Mouse (Mus musculus): ENCODE measurements around the gene Ptprn.
A peak's percentile ranks its signal among the peaks of the same experiment; 100 is the strongest.

Ptprn gene

DNA sequence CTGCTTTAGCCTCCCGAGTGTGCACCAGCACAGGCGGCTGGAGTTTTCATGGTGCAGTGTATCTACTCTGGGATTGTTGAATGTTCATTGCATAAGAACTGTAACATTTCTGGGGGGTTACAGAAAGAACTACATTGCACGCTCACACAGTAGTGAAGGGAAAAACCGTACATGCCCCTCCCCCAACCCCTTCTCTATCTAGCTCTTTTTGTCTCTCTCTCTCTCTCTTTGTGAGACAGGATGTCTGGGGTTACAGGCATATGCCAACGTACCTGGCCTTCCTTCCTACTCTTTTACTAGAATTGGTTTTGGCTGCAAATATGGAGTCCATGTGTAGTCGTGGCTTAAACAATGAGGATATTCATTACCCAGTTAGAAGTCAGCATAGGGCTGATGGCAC is 41.4 kb downstream of the Ptprn start:
- Histone ChIP-seq H3K27me3 (ENCODE audit: control insufficient read depth, insufficient read depth, low read length, poor library complexity, severe bottlenecking) (no peaks in the 10 kb centered on the region), H3K36me3 (ENCODE audit: control insufficient read depth, insufficient read depth, low read length, poor library complexity, severe bottlenecking) (no peaks in the 10 kb centered on the region)
- no peak for DNase-seq (ENCODE audit: low read depth, low spot score)

DNA sequence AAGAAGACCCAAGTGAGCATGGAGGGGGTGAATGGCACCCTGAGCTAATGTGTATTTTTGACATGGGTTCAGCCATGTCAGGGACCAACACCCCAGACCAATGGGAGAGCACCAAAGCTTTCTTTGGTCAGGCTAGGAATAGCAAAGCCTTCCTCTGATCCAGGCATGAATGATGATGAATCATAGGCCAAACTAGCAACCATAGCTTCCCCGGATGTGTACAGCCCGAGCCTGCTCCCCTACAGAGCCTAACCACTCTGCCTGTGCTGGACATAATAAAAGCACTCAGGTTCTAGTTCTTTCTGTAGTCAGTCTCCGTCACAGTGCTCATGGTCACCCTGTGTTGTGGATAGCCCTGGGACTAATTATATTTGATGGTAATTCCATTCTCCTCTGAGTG is 42.8 kb downstream of the Ptprn start:
- no peak for DNase-seq (ENCODE audit: low read depth, low spot score)
- Histone ChIP-seq H3K36me3 (ENCODE audit: control insufficient read depth, insufficient read depth, low read length, poor library complexity, severe bottlenecking) (no peaks in the 10 kb centered on the region; the same call in 1 of the 2 replicates), H3K27me3 (ENCODE audit: control insufficient read depth, insufficient read depth, low read length, poor library complexity, severe bottlenecking) (no peaks in the 10 kb centered on the region)

DNA sequence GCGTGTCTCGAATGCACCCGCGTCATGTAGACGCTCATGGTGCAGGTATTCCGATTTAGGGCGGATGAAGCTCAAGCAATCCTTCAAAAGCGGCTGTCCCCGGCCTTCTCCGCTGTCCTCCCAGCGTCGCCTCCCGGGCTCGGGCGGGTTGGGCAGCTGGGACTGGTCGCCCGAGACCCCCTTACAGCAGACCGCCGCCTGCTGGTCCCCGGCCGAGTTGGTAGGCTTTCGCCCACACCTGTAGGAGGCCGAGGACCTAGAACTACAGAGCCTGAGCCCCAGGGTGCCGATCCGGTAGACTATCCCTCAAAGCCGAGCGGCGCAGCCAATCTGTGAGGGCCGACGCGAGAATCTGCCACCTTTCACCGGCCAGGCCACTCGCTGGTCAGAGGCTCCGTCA is 44.8 kb downstream of the Ptprn start, which contains the start of gene Tuba4a:
TSS of gene Tuba4a (minus strand) at position 335 of the 400 bp plus-strand sequence.
- Histone ChIP-seq H3K27me3 (ENCODE audit: control insufficient read depth, insufficient read depth, low read length, poor library complexity, severe bottlenecking) (no peaks in the 10 kb centered on the region), H3K36me3 (ENCODE audit: control insufficient read depth, insufficient read depth, low read length, poor library complexity, severe bottlenecking) (peaks cover 9% of the 10 kb centered on the region)
- no peak for DNase-seq (ENCODE audit: low read depth, low spot score)

DNA sequence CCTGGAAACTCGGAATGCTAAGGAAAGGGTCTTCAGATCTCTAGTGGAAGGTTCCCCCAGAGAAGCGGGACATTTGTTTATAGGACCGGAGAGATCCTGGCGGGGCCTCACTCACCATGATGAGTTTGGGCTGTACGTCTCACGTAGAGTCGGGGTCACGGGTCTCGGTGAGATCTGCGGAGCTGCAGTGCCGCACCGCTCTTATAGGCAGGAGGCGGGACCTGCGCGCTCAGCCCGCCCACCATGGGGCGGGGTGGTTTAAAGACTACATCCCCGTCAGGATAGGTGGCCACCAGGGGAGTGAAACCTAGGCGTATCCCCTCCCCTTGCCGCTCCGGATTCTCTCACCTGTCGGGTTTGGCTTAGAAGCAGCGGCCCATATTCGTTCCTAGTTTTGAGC is 45.2 kb downstream of the Ptprn start:
- no peaks in the 10 kb centered on the region for H3K27me3 ChIP-seq (ENCODE audit: control insufficient read depth, insufficient read depth, low read length, poor library complexity, severe bottlenecking)
- peaks cover 11% of the 10 kb centered on the region for H3K36me3 ChIP-seq (ENCODE audit: control insufficient read depth, insufficient read depth, low read length, poor library complexity, severe bottlenecking)
- peak; percentile 97 for DNase-seq (ENCODE audit: low read depth, low spot score)

DNA sequence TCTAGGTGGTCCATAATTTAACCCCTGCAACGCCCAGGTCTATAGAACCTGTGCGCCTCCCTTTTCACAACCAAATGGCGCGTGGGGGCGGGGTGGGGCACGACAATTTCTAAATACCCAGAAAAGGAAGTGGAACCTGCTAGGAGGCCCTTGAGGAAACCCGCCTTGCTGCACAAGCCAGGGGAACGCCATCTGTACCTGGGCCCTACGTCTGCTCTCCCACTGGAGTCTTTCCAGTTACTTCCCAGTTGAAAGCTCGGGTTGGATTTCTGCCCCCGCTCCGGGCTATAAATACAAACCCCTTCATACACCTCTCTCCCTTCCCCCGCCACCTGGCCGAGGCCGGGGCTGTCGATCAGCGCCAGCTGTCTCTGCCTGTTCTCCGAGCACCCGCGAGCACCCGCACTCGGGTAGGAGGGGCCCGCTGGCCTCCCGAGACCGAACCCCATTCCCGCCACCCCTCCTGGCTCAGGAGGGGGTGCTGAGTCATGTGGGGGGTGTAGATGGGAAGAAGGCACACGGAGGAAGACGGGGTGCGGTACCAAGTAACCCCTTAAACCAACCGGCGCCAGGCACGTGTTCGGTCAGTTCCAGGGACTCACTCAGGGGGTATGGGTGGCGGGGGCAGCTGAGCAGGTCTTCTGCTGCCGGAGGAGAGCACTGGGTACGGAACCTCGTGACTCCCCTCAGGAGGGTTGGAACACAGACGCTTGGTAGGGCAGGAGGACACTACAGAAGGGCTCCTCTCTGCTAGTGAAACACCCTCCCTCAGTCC is 45.9 kb downstream of the Ptprn start:
- peaks cover 11% of the 10 kb centered on the region for H3K36me3 ChIP-seq (ENCODE audit: control insufficient read depth, insufficient read depth, low read length, poor library complexity, severe bottlenecking)
- peak; percentile 78 for DNase-seq (ENCODE audit: low read depth, low spot score)
- no peaks in the 10 kb centered on the region for H3K27me3 ChIP-seq (ENCODE audit: control insufficient read depth, insufficient read depth, low read length, poor library complexity, severe bottlenecking)

DNA sequence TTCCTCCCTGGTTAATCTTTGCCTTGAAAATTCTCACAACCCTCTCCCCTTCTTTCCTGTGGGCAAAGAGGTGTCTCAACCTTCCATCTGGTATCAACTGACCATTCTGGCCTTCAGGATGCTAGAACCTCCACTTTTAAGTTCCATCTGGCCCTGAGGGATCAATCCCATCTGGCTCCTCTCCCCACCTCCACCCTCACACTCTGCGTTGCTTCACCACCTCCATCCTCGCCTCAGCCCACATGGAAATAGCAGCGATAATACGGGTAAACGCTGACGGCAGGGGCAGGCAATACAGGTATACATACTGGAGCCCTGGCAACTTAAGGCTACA is 46.4 kb downstream of the Ptprn start:
- DNase-seq (ENCODE audit: low read depth, low spot score) = no peak
- peaks cover 11% of the 10 kb centered on the region for H3K36me3 ChIP-seq (ENCODE audit: control insufficient read depth, insufficient read depth, low read length, poor library complexity, severe bottlenecking)
- no peaks in the 10 kb centered on the region for H3K27me3 ChIP-seq (ENCODE audit: control insufficient read depth, insufficient read depth, low read length, poor library complexity, severe bottlenecking)

DNA sequence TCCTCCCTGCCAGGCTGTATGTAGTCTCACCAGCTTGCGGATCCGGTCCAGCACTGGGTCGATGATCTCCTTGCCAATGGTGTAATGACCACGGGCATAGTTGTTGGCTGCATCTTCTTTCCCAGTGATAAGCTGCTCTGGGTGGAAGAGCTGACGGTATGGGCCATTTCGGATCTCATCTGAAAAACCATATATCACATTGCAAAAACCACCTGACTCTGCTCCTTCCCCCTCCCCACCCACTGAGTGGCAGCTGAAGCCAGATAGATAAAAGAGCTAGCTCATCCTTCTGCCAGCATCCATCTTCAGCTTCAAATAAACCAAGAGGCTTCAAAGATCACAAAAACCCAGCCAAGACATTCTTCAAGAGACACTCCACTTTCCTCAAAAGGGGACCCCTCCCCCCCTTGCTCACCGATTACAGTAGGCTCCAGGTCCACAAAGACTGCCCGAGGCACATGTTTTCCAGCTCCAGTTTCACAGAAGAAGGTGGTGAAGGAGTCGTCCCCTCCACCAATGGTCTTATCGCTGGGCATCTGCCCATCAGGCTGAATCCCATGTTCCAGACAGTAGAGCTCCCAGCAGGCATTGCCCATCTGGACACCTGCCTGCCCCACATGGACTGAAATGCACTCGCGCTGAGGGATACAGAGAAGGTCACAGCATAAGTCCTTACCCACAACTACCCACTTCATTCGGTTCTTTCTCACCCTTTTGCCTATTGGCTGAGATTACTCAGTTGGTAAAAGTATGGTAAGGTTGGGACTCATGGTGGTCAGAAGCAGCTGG is 47.3 kb downstream of the Ptprn start:
- no peak for DNase-seq (ENCODE audit: low read depth, low spot score)

DNA sequence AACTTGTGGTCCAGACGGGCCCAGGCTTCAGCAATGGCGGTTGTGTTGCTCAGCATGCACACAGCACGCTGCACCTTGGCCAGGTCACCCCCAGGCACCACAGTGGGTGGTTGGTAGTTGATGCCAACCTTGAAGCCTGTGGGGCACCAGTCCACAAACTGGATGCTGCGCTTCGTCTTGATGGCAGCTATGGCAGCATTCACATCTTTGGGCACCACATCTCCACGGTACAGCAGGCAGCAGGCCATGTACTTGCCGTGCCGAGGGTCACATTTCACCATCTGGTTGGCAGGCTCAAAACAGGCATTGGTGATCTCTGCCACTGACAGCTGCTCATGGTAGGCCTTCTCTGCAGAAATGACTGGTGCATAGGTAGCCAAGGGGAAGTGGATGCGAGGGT is 48.5 kb downstream of the Ptprn start:
- Histone ChIP-seq H3K27me3 (ENCODE audit: control insufficient read depth, insufficient read depth, low read length, poor library complexity, severe bottlenecking) (no peaks in the 10 kb centered on the region), H3K36me3 (ENCODE audit: control insufficient read depth, insufficient read depth, low read length, poor library complexity, severe bottlenecking) (peaks cover 13% of the 10 kb centered on the region)
- DNase-seq (ENCODE audit: low read depth, low spot score) = no peak

More for the DNA sequence above, 47.3 kb downstream of the Ptprn start:
- peaks cover 13% of the 10 kb centered on the region for H3K36me3 ChIP-seq (ENCODE audit: control insufficient read depth, insufficient read depth, low read length, poor library complexity, severe bottlenecking)
- H3K27me3 ChIP-seq (ENCODE audit: control insufficient read depth, insufficient read depth, low read length, poor library complexity, severe bottlenecking) = no peaks in the 10 kb centered on the region

DNA sequence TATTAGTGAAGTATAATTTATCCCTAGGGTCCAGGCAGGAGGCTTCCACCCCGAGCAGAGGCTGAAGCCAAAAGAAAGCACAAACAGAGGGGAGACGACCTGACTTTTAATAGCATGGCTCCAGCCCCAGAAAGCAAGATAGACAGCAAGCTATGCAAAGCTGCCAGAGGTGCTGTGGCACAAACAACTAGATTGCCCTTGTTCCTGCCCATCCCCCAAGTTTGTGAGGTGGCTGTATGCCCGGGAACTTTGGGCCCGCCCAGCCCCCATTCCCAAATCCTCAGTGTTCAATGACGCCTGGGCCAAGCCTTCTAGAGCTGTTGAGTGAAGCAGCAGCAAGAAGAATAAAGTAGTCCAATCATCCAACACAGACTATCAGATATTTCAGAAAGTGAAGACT is 49.4 kb downstream of the Ptprn start:
- no peaks in the 10 kb centered on the region for H3K27me3 ChIP-seq (ENCODE audit: control insufficient read depth, insufficient read depth, low read length, poor library complexity, severe bottlenecking)
- peaks cover 13% of the 10 kb centered on the region for H3K36me3 ChIP-seq (ENCODE audit: control insufficient read depth, insufficient read depth, low read length, poor library complexity, severe bottlenecking)
- no peak for DNase-seq (ENCODE audit: low read depth, low spot score)

DNA sequence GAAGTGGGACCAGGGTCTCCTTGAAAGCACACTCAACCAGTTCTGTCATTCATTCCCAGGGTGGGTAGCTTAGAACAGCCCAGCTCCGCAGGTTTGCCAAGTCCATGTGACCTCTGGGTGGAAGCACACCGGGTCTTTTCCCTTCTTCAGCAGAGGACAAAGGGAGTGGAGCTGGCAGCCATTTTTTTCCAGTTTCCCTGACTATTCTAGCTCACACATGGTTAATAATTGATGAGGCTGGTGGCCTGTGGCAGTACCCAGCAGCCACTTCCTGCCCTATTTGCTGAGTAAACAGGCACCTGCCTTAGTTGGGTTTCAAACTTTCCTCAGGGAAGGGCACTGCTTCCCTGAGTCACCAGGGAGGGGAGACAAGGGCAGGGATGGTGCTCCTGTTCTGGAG is 49.9 kb downstream of the Ptprn start:
- Histone ChIP-seq H3K27me3 (ENCODE audit: control insufficient read depth, insufficient read depth, low read length, poor library complexity, severe bottlenecking) (no peaks in the 10 kb centered on the region), H3K36me3 (ENCODE audit: control insufficient read depth, insufficient read depth, low read length, poor library complexity, severe bottlenecking) (peaks cover 13% of the 10 kb centered on the region)
- DNase-seq (ENCODE audit: low read depth, low spot score) = no peak

DNA sequence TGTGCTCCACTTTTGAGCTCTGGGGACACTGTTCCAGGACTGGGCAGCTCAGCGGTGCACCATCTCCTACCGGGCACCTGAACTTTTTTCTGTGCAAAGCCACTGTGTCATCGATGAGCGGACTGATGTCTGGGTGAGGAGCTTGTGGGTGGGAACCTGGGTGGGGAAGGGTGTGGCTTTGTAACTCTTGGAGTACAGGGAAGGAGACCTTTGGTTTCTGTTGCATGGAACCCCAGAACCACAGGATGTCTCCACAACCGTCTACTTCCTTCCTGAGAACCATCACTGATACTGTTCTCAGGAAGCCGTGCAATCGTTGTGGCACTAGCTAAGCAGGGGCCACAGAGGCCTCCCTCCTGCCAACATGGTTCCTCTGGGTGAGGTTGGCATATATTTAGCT is 51.2 kb downstream of the Ptprn start:
- H3K27me3 ChIP-seq (ENCODE audit: control insufficient read depth, insufficient read depth, low read length, poor library complexity, severe bottlenecking) = no peaks in the 10 kb centered on the region
- H3K36me3 ChIP-seq (ENCODE audit: control insufficient read depth, insufficient read depth, low read length, poor library complexity, severe bottlenecking) = peaks cover 13% of the 10 kb centered on the region
- DNase-seq (ENCODE audit: low read depth, low spot score) = no peak

DNA sequence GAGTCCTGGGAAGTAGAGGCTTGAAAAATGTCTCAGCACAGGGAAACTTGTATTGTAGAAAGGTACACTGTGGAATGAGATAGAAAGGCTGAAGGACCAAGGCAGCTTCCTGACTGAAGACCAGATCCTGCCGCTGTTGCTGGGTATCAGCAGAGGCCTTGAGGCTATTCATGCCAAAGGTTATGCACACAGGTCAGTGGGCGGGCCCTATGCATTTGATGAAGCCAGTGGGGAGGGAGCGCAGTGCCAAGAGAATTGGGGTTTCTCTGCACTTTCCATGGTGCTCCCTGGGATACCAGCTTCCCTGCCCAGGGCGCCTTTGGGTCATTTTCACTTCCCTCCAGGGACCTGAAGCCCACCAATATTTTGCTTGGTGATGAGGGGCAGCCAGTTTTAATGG is 51.8 kb downstream of the Ptprn start:
- no peak for DNase-seq (ENCODE audit: low read depth, low spot score)
- H3K27me3 ChIP-seq (ENCODE audit: control insufficient read depth, insufficient read depth, low read length, poor library complexity, severe bottlenecking) = no peaks in the 10 kb centered on the region

DNA sequence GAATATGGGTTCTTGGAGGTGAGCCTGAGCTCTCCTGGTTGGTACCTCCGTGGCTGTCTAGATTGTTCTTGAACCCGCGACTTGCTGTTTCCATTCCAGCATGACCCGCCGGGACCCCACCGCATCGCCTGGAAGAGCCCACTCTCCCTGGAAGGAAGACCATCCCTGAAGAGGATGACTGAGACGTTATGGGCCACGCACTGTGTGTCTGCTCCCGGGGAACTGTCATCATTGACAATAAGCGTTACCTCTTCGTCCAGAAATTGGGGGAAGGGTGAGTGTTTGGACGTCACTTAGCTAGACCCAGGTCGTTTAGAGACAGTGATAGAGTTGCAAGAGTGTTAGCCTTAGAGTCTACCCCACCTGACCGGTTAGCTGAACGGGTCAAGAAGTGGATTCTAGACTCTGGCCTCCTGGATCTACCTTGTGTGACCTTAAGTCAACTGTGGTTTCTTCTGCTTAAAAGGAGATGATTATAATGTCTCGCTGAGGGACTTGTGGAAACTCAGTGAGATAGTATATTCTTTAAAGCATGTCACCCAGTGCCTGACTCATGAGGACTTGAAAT is 53.1 kb downstream of the Ptprn start:
- no peaks in the 10 kb centered on the region for H3K27me3 ChIP-seq (ENCODE audit: control insufficient read depth, insufficient read depth, low read length, poor library complexity, severe bottlenecking)
- H3K36me3 ChIP-seq (ENCODE audit: control insufficient read depth, insufficient read depth, low read length, poor library complexity, severe bottlenecking) = peaks cover 13% of the 10 kb centered on the region
- no peak for DNase-seq (ENCODE audit: low read depth, low spot score)

More for the DNA sequence above, 51.8 kb downstream of the Ptprn start:
- peaks cover 13% of the 10 kb centered on the region for H3K36me3 ChIP-seq (ENCODE audit: control insufficient read depth, insufficient read depth, low read length, poor library complexity, severe bottlenecking)

DNA sequence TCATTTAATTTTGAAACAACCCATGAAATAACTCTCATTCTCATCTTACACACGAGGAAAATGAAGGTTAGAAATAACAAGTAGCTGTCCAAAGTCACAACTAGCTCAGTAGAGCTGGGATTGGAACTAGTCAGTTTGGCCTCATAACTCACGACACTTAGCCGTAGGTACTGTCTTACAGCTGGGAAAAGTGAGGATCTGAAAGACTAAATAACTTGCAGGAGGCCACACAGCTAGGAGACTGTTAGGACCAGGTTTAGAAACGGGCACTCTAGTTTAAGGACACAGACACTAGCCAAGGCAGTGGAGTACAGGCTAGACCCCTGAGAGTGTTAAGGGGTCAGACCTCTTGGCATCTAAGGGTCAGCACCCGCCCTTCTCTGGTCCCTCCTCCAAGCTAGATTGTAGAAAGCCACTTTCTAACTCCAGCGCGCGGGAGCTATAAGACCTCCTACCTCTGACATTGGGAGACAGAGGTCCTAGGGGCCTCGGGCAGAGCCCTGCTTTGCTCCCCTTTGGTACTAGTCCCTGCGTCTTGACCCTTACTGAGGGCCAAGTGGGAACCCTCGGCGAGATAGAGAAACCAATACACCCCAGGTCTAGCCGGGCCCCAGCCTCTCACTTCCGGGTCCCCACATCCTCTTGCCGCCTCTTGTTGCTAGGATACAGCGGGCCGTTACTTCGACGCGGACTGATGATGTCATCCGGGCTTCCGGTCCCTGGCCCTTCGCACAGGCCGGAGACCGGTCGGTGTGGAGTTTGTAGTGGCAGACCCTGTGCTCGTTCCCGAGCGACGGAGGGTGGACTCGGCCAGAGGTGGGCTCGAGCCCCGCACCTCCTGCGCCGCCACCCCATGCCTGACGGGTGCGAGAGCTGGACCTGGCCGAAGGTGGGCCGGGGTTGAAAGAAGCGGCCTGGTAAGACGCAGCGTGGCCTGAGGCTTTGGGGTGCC is 53.9 kb downstream of the Ptprn start, which contains the start of the genes Glb1l and Stk16:
TSS of gene Glb1l (minus strand) at position 678 of the 952 bp plus-strand sequence.
TSS of gene Stk16 (plus strand) at position 703 of the 952 bp plus-strand sequence.
- DNase-seq (ENCODE audit: low read depth, low spot score) = peak; percentile 97
- Histone ChIP-seq H3K27me3 (ENCODE audit: control insufficient read depth, insufficient read depth, low read length, poor library complexity, severe bottlenecking) (no peaks in the 10 kb centered on the region), H3K36me3 (ENCODE audit: control insufficient read depth, insufficient read depth, low read length, poor library complexity, severe bottlenecking) (peaks cover 10% of the 10 kb centered on the region; the same call in 1 of the 2 replicates)
